Mouse (Mus musculus) kidney, adult 2 months (tissue): ENCODE data around the gene Grhpr.

ENCODE experiments used
- CTCF ChIP-seq: fragments of 200-500 bp; conservative IDR thresholded peaks from 2 replicates; pipeline ENCODE4 v1.5.1; 2011; ENCODE audit warnings: low read depth, mild to moderate bottlenecking, control low read depth, low read length, moderate library complexity, mixed read lengths; ENCODE audit not compliant: insufficient read depth, insufficient read length
- POLR2A ChIP-seq: fragments of 200-500 bp; IDR thresholded peaks from one replicate; pipeline ENCODE4 v1.6.1; 2011; ENCODE audit warnings: low read depth, low read length, control low read depth

- TF ChIP-seq CTCF (no peak), POLR2A (no peak)
Observed at GRCm38 (mm10) chr4:44983131-44983740, 2.0 kb downstream of the Grhpr start.
